Mouse (Mus musculus) lung, postnatal 0 days (tissue): ENCODE data around the gene Slco1c1. TPM values are rescaled to one million over a fixed set of nuclear protein-coding genes. Genes with fewer than 3 reads are reported as not detected.

ENCODE experiments used
- ATAC-seq: fragments of 200-750 bp; cut with Nextera tagmentation; 2 replicates; pipeline ENCODE4 v1.8.0; 2017; ENCODE audit warnings: moderate library complexity
- DNase-seq: peaks from one replicate; pipeline ENCODE4 v3.0.0-alpha.2; 2016; ENCODE audit warnings: low spot score
- H3K27ac ChIP-seq: fragments of 300-500 bp; sonication (generic); 2 replicates; pipeline ENCODE4 v1.5.1; 2014; ENCODE audit warnings: antibody characterized with exemption, mild to moderate bottlenecking, low read length, mixed read lengths
- H3K27me3 ChIP-seq: fragments of 300-500 bp; sonication (generic); replicated peaks from 2 replicates; pipeline ENCODE4 v1.6.1; 2014; ENCODE audit warnings: low read length, mixed read lengths; ENCODE audit not compliant: insufficient read depth
- H3K36me3 ChIP-seq: fragments of 300-500 bp; sonication (generic); 2 replicates; pipeline ENCODE4 v1.6.1; 2014; ENCODE audit warnings: low read length, mixed read lengths; ENCODE audit not compliant: insufficient read depth
- H3K4me1 ChIP-seq: fragments of 300-500 bp; sonication (generic); 2 replicates; pipeline ENCODE4 v1.6.1; 2014; ENCODE audit warnings: antibody characterized with exemption, low read depth, low read length, mixed read lengths; ENCODE audit not compliant: insufficient read depth
- H3K4me2 ChIP-seq: fragments of 300-500 bp; sonication (generic); replicated peaks from 2 replicates; pipeline ENCODE4 v1.6.1; 2014; ENCODE audit warnings: low read depth, mild to moderate bottlenecking, low read length, moderate library complexity, mixed read lengths
- H3K4me3 ChIP-seq: fragments of 300-500 bp; sonication (generic); 2 replicates; pipeline ENCODE4 v1.5.1; 2014; ENCODE audit warnings: low read depth, low read length
- H3K9ac ChIP-seq: fragments of 300-500 bp; sonication (generic); replicated peaks from 2 replicates; pipeline ENCODE4 v1.6.1; 2014; ENCODE audit warnings: low read depth, mild to moderate bottlenecking
- H3K9me3 ChIP-seq: fragments of 300-500 bp; sonication (generic); 2 replicates; pipeline ENCODE4 v1.6.1; 2016; ENCODE audit warnings: low read length, mixed read lengths
- CTCF ChIP-seq: IDR thresholded peaks from 2 replicates; pipeline ENCODE4 v1.5.1; 2016; ENCODE audit warnings: antibody characterized with exemption, mild to moderate bottlenecking
- EP300 ChIP-seq: IDR thresholded peaks from 2 replicates; pipeline ENCODE4 v1.6.1; 2016; ENCODE audit warnings: antibody characterized with exemption, mild to moderate bottlenecking, control low read depth
- WGBS: fragments of 180-500 bp; shearing (Covaris S2); extraction: QIAGEN DNeasy Blood & Tissue Kit; methylation state at CpG from one replicate; pipeline ENCODE4 v1.1.7; 2014; 5-methylcytosine and 5-hydroxymethylcytosine counted together
- polyA plus RNA-seq: library from polyadenylated mRNA; unstranded; fragments of >200 nt; fragmentation: Nextera tagmentation; extraction: Ambion mirVana; gene quantifications from 2 replicates; pipeline ENCODE4 v1.2.1, GENCODE M21; 2015

Slco1c1 gene
- polyA plus RNA-seq, 1 experiment from 2014 or later, result 0.17 TPM

GRCm38 (mm10) chr6:141495634-141496418 lies 28.3 kb upstream of the Slco1c1 start:
- TF ChIP-seq CTCF (no peak), EP300 (no peak)
- ATAC-seq (no peak), DNase-seq (no peak)
- Histone ChIP-seq H3K9ac (no peak overlapping the region), H3K4me2 (no peak overlapping the region), H3K4me3 (no peak overlapping the region), H3K36me3 (no peaks in the 10 kb centered on the region), H3K4me1 (no peaks in the 10 kb centered on the region), H3K27ac (no peak overlapping the region), H3K9me3 (no peaks in the 10 kb centered on the region), H3K27me3 (no peaks in the 10 kb centered on the region)
- WGBS, result 33% methylated on average over 13 of the region's 13 CpGs

GRCm38 (mm10) chr6:141499511-141499910 lies 24.7 kb upstream of the Slco1c1 start:
- no peak for DNase-seq
- no peak for ATAC-seq
- no peak for TF ChIP-seq EP300
- TF ChIP-seq CTCF, result peak; percentile 54

GRCm38 (mm10) chr6:141501171-141501570 lies 23.0 kb upstream of the Slco1c1 start:
- H3K36me3 ChIP-seq, result no peaks in the 10 kb centered on the region
- no peak for TF ChIP-seq EP300
- TF ChIP-seq CTCF, result no peak
- 50% methylated on average over 3 of the region's 3 CpGs for WGBS
- H3K9me3 ChIP-seq, result no peaks in the 10 kb centered on the region
- H3K27ac ChIP-seq, result no peak overlapping the region
- ATAC-seq (no peak), DNase-seq (no peak)
- H3K4me2 ChIP-seq, result no peak overlapping the region
- H3K4me1 ChIP-seq, result no peaks in the 10 kb centered on the region
- H3K9ac ChIP-seq, result no peak overlapping the region
- H3K27me3 ChIP-seq, result no peaks in the 10 kb centered on the region
- H3K4me3 ChIP-seq, result no peak overlapping the region

More at GRCm38 (mm10) chr6:141499511-141499910, 24.7 kb upstream of the Slco1c1 start:
- no peak overlapping the region for H3K4me2 ChIP-seq
- H3K36me3 ChIP-seq, result no peaks in the 10 kb centered on the region
- no peak overlapping the region for H3K4me3 ChIP-seq
- no peaks in the 10 kb centered on the region for H3K4me1 ChIP-seq
- no peak overlapping the region for H3K27ac ChIP-seq
- no peak overlapping the region for H3K9ac ChIP-seq
- no peaks in the 10 kb centered on the region for H3K27me3 ChIP-seq
- H3K9me3 ChIP-seq, result no peaks in the 10 kb centered on the region

GRCm38 (mm10) chr6:141522541-141522940 lies 1.6 kb upstream of the Slco1c1 start:
- H3K36me3 ChIP-seq, result no peaks in the 10 kb centered on the region
- no peak overlapping the region for H3K9ac ChIP-seq
- DNase-seq (no peak), ATAC-seq (no peak)
- no peak for TF ChIP-seq EP300
- TF ChIP-seq CTCF, result no peak
- 49% methylated on average over 2 of the region's 2 CpGs for WGBS
- no peak overlapping the region for H3K4me3 ChIP-seq
- no peaks in the 10 kb centered on the region for H3K4me1 ChIP-seq
- H3K4me2 ChIP-seq, result no peak overlapping the region
- H3K9me3 ChIP-seq, result no peaks in the 10 kb centered on the region
- H3K27ac ChIP-seq, result no peak overlapping the region
- no peaks in the 10 kb centered on the region for H3K27me3 ChIP-seq

- Histone ChIP-seq H3K4me3 (no peak overlapping the region), H3K9me3 (no peaks in the 10 kb centered on the region), H3K36me3 (no peaks in the 10 kb centered on the region), H3K4me2 (no peak overlapping the region), H3K9ac (no peak overlapping the region), H3K4me1 (no peaks in the 10 kb centered on the region), H3K27ac (no peak overlapping the region), H3K27me3 (no peaks in the 10 kb centered on the region)
- TF ChIP-seq EP300 (no peak), CTCF (no peak)
- 94% methylated on average over 1 of the region's 1 CpGs for WGBS
- DNase-seq (no peak), ATAC-seq (no peak)
Observed at GRCm38 (mm10) chr6:141525787-141526186, 1.6 kb downstream of the Slco1c1 start.

- Histone ChIP-seq H3K27ac (no peak overlapping the region), H3K9me3 (no peaks in the 10 kb centered on the region), H3K4me1 (no peaks in the 10 kb centered on the region), H3K4me3 (no peak overlapping the region), H3K27me3 (no peaks in the 10 kb centered on the region), H3K36me3 (no peaks in the 10 kb centered on the region), H3K9ac (no peak overlapping the region), H3K4me2 (no peak overlapping the region)
- DNase-seq, result no peak
- 72% methylated on average over 6 of the region's 6 CpGs for WGBS
- ATAC-seq, result no peak
- TF ChIP-seq CTCF, result no peak
- no peak for TF ChIP-seq EP300
Observed at GRCm38 (mm10) chr6:141530865-141531264, 6.7 kb downstream of the Slco1c1 start.
